Mouse (Mus musculus) C2C12 (cell line): ENCODE measurements at regions not wholly inside any gene's neighbourhood (a gene's known extent, or its start where the extent isn't known, plus 50 kb on each side); places are given as distances from the start of the nearest gene placed in this dataset.

Source experiments
- CTCF ChIP-seq: IDR thresholded peaks from one replicate; pipeline ENCODE4 v1.5.1; 2011; ENCODE audit not compliant: control insufficient read depth, insufficient read depth, insufficient read length
- MAX ChIP-seq: IDR thresholded peaks from one replicate; pipeline ENCODE4 v1.6.1; 2011; ENCODE audit warnings: mild to moderate bottlenecking, control low read depth
- MYOD1 ChIP-seq: IDR thresholded peaks from one replicate; pipeline ENCODE4 v1.6.1; 2011; ENCODE audit warnings: low read depth; ENCODE audit not compliant: control insufficient read depth, insufficient read length
- MYOG ChIP-seq: IDR thresholded peaks from one replicate; pipeline ENCODE4 v1.6.1; 2011; ENCODE audit not compliant: control insufficient read depth, insufficient read length; ENCODE audit errors: extremely low read depth

DNA sequence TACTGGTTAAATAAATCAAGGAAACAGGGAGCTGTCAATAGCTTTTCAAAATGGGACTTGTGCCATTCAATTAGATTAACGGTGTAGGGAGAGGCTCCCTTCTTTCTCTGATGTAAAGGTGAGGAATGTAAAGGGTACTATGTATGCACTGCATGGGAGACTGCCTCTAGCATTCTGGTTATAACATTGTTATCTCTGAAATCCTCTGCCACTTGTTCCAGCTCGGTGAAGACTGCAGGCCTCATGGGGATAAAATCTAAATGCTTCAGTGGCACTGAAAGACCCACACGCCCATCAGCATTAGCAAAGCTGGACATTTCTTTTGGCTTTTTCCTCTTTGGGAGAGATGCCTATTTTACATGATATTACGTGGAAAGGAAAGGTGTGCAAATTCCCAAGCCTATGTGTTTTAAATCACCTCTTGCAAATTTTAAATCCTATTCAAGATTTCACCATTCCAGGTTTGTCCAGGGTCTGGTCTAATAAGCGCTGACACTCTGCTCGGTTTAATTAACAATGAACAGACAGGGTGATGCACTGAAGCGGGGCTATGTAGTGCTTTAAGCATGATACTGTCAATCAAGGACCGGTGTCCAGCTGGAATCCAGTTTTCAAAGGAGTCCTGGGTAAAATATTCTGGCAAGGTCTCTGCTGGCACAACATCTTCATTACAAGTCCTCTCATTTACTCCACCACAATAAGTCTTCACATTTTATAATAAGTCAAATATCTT lies 479.8 kb upstream of the Gm5415 start:
- TF ChIP-seq CTCF: no peak
- TF ChIP-seq MYOG: no peak
- TF ChIP-seq MYOD1: no peak
- no peak for TF ChIP-seq MAX
